Comparison of ENCODE assay signal across 9 mouse cellular contexts in genomic region chr1:18058211-18058971, GRCm38 (mm10).
DNase-seq lines count a peak whose midpoint lies in the region; ATAC-seq and TF ChIP-seq lines count a peak whose summit lies in the region.
"Had no signal": no experiment of that assay in that cellular context is flagged by ENCODE, and none has a peak within 500 bp of the region (broad histone marks: within the 10 kb centered on the region; RNA-seq: fewer than 3 reads in every experiment).

No protein-coding gene starts in this region.

- peak overlapping the region; percentile 99 for H3K4me2 ChIP-seq in kidney, embryonic 15.5 days
- peak overlapping the region; percentile 91 for H3K4me2 ChIP-seq in hindbrain, embryonic 11.5 days (replicated peaks; ENCODE audit: low read depth, low read length)
- peak overlapping the region; percentile 98 for H3K4me2 ChIP-seq in limb, embryonic 13.5 days (replicated peaks)

- H3K27ac ChIP-seq in kidney, embryonic 15.5 days: no peak overlapping the region
- H3K27ac ChIP-seq in kidney, adult 2 months (ENCODE audit: insufficient read depth, low read depth, low read length): no peak overlapping the region
- H3K27ac ChIP-seq in cortical plate, adult 2 months (ENCODE audit: insufficient read depth, low read length): no peak overlapping the region
- no peak overlapping the region for H3K27ac ChIP-seq in hindbrain, embryonic 11.5 days (ENCODE audit: low read depth, low read length)
- H3K27ac ChIP-seq in limb, embryonic 13.5 days: no peak overlapping the region

- H3K4me3 ChIP-seq in kidney, embryonic 15.5 days (replicated peaks): peak overlapping the region; percentile 59
- H3K4me3 ChIP-seq in kidney, adult 2 months (ENCODE audit: insufficient read depth, low read depth, low read length): no peak overlapping the region
- peak overlapping the region; percentile 61 for H3K4me3 ChIP-seq in cortical plate, adult 2 months (ENCODE audit: insufficient read depth, low read length)
- peak overlapping the region; percentile 58 for H3K4me3 ChIP-seq in hindbrain, embryonic 11.5 days (ENCODE audit: low read depth, low read length)
- H3K4me3 ChIP-seq in limb, embryonic 13.5 days: peak overlapping the region; percentile 63
- H3K4me3 ChIP-seq: megakaryocyte, embryonic 14.5 days had no signal

- DNase-seq in kidney, adult 2 months: no peak
- peak; percentile 75 for DNase-seq in hindbrain, embryonic 11.5 days (ENCODE audit: low spot score)
- peak; percentile 60 for DNase-seq in retina, postnatal 1 day
- no peak for DNase-seq in ovary, postnatal 10 days (ENCODE audit: low spot score)
- DNase-seq in thymus, postnatal 36 days: no peak

- peaks cover 43% of the 10 kb centered on the region for H3K27me3 ChIP-seq in kidney, embryonic 15.5 days
- no peaks in the 10 kb centered on the region for H3K27me3 ChIP-seq in kidney, adult 2 months (replicated peaks; ENCODE audit: control insufficient read depth, insufficient read depth, low read length)
- H3K27me3 ChIP-seq in hindbrain, embryonic 11.5 days (ENCODE audit: control insufficient read depth, insufficient read depth, low read length): peaks cover 32% of the 10 kb centered on the region
- H3K27me3 ChIP-seq in limb, embryonic 13.5 days: peaks cover 48% of the 10 kb centered on the region

- no peak for TF ChIP-seq POLR2A in kidney, adult 2 months (IDR thresholded peaks at IDR 0.05; ENCODE audit: low read depth, low read length)
- peak; percentile 16; the same call in 1 of the 2 replicates for TF ChIP-seq POLR2A in cortical plate, adult 2 months (IDR thresholded peaks at IDR 0.05; ENCODE audit: extremely low read depth, insufficient read depth, low read length)

- peak; percentile 85 for ATAC-seq in kidney, embryonic 15.5 days (replicated peaks; ENCODE audit: low FRiP score)
- ATAC-seq in hindbrain, embryonic 11.5 days (ENCODE audit: low FRiP score): peak; percentile 86
- peak; percentile 60 for ATAC-seq in limb, embryonic 13.5 days (ENCODE audit: low FRiP score, low read depth)

- under 1% methylated on average over 73 of the region's 77 CpGs for WGBS in kidney, embryonic 15.5 days
- under 1% methylated on average over 77 of the region's 77 CpGs for WGBS in kidney, adult 2 months
- WGBS in hindbrain, embryonic 11.5 days: under 1% methylated on average over 75 of the region's 77 CpGs
- WGBS in limb, embryonic 13.5 days: under 1% methylated on average over 77 of the region's 77 CpGs

- H3K9ac ChIP-seq in kidney, embryonic 15.5 days: peak overlapping the region; percentile 44
- H3K9ac ChIP-seq in hindbrain, embryonic 11.5 days (ENCODE audit: low read depth, low read length): peak overlapping the region; percentile 68
- H3K9ac ChIP-seq in limb, embryonic 13.5 days: peak overlapping the region; percentile 69

- TF ChIP-seq CTCF in kidney, adult 2 months (conservative IDR thresholded peaks at IDR 0.05; ENCODE audit: insufficient read depth, insufficient read length, low read depth, low read length): no peak
- no peak for TF ChIP-seq CTCF in cortical plate, adult 2 months (IDR thresholded peaks at IDR 0.05; ENCODE audit: extremely low read depth, insufficient read depth, low read length)

- no peaks in the 10 kb centered on the region for H3K9me3 ChIP-seq in kidney, embryonic 15.5 days (replicated peaks)
- no peaks in the 10 kb centered on the region for H3K9me3 ChIP-seq in hindbrain, embryonic 11.5 days (ENCODE audit: control insufficient read depth, low read length)
- no peaks in the 10 kb centered on the region for H3K9me3 ChIP-seq in limb, embryonic 13.5 days

- H3K36me3 ChIP-seq in kidney, embryonic 15.5 days: no peaks in the 10 kb centered on the region
- no peaks in the 10 kb centered on the region for H3K36me3 ChIP-seq in kidney, adult 2 months (ENCODE audit: control insufficient read depth, insufficient read depth, low read length)
- no peaks in the 10 kb centered on the region for H3K36me3 ChIP-seq in hindbrain, embryonic 11.5 days (ENCODE audit: control insufficient read depth, insufficient read depth, low read length)
- no peaks in the 10 kb centered on the region for H3K36me3 ChIP-seq in limb, embryonic 13.5 days

- peaks cover 20% of the 10 kb centered on the region for H3K4me1 ChIP-seq in kidney, embryonic 15.5 days
- H3K4me1 ChIP-seq in kidney, adult 2 months (ENCODE audit: control insufficient read depth, insufficient read depth, low read length): no peaks in the 10 kb centered on the region
- H3K4me1 ChIP-seq in cortical plate, adult 2 months (ENCODE audit: control insufficient read depth, insufficient read depth, low read length): no peaks in the 10 kb centered on the region
- H3K4me1 ChIP-seq in hindbrain, embryonic 11.5 days (replicated peaks; ENCODE audit: control insufficient read depth, insufficient read depth, low read length): 0 out of 2 replicates have a peak, but pooled peaks cover 4% of the 10 kb centered on the region
- peaks cover 13% of the 10 kb centered on the region for H3K4me1 ChIP-seq in limb, embryonic 13.5 days

Comparison
In these comparisons a context has a peak if more than half of its experiments do, and no peak if none do; other contexts are left out.
1. DNase-seq: peak in hindbrain, embryonic 11.5 days (single experiment) and retina, postnatal 1 day (single experiment); none in kidney, adult 2 months (single experiment), ovary, postnatal 10 days (single experiment) and thymus, postnatal 36 days (0 of 2).
2. Peak in every context shown above with its lines, with median percentiles within 50 percentile points of each other: ATAC-seq, H3K4me2 ChIP-seq and H3K9ac ChIP-seq.